Mouse (Mus musculus) liver, postnatal 0 days (tissue): ENCODE measurements around the gene Sbpl.

ENCODE experiments used
- CTCF ChIP-seq: sonication (generic); IDR thresholded peaks from 2 replicates; pipeline ENCODE4 v1.5.1; 2016; ENCODE audit warnings: antibody characterized with exemption, low read depth
- EP300 ChIP-seq: IDR thresholded peaks from 2 replicates; pipeline ENCODE4 v1.6.1; 2016; ENCODE audit warnings: antibody characterized with exemption, low read depth, mild to moderate bottlenecking

GRCm38 (mm10) chr17:23984989-23985388 lies 29.9 kb upstream of the Sbpl start:
- TF ChIP-seq CTCF: no peak
- no peak for TF ChIP-seq EP300
